Mouse (Mus musculus) cerebellum, postnatal 14 days (tissue): Measurements from ENCODE around the gene Tk1.
"Not testable (repeated sequence)": the region's sequence is repeated elsewhere in the genome, so short reads cannot be mapped to it uniquely, and the experiment has no call there.

Source experiments
- DNase-seq, 2 experiments: peaks; one replicate each; pipeline ENCODE4 v3.0.0; 2021; ENCODE audit warnings: mixed read lengths in 2 of 2

Gene Tk1

GRCm38 (mm10) chr11:117846640-117847039 is 20.7 kb upstream of the Tk1 start:
- DNase-seq: no peak

DNA sequence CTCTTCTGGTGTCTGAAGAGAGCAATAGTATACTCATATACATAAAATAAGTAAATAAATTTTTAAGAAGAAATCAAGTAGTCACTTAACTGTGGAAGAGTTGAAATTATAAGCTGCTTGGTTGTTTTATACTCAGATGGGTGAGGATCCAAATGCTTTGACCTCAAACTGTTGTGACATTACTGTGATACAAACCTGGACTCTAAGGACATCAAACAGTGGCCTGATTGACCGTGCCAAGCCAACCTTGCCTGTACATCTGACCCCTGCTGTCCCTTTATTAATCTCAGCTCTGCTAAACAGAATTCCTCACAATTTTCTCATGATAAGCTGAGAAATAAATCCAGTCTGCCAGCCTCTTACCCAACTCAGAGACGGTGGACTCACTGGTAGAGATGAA is 19.8 kb upstream of the Tk1 start:
- no peak for DNase-seq

GRCm38 (mm10) chr11:117844997-117845396 is 19.1 kb upstream of the Tk1 start:
- no peak for DNase-seq

DNA sequence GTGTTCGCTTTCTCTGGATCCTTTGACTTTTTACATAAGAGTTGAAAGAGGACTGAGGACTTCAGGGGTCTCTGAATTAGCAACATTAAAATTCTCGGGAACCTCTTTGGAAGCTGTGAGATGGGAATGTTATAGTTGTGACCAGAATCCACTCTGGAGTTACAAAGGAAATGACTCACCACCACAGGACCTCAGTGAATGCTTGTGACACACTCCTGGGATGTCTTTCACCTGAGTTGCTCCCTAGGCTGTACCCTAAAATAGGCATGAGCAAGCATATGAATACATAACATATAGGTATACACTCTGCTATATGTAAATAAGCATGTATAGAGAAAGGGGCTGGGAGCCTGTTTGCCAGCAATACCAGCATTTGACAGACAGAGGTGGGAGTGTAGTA is 17.5 kb upstream of the Tk1 start:
- no peak for DNase-seq

DNA sequence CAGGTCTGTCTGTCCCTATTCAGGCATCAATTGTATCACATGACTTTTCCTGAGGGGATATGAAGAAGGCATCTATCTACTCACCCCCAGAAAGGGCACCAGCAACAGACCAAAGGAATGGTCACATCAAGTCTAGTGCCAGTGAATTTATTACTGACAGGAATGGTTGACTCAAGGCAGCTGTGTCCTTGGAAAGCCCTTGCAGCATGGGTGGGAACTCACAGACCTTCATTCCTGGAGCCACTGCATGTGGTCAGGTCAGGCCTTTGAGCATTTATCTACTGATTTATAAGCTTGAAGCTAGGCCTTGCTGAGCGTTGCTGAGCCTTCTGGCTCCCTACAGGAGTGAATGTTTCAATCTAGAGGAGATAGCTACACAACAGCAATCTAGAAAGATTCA is 15.0 kb upstream of the Tk1 start:
- no peak for DNase-seq

DNA sequence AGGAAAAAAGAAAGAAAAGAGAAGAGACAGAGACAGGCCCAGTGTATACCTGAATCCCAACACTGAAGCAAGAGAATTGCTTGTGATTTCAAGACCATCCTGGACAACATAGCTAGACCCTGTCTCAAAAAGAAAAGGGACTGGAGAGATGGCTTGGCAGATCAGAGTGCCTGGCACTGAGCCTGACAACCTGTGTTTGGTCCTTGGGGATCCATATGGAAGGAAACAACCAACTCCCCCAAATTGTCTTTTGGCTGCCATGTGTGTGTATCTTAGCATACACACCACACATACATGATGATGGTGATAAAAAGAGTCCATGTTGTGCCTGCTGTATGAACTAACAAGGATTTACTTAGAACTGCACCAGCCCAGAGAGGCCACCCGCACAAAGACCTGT is 13.1 kb upstream of the Tk1 start:
- peak in 1 of 2 experiments; percentile 38 for DNase-seq

GRCm38 (mm10) chr11:117838572-117838971 is 12.7 kb upstream of the Tk1 start:
- no peak for DNase-seq

DNA sequence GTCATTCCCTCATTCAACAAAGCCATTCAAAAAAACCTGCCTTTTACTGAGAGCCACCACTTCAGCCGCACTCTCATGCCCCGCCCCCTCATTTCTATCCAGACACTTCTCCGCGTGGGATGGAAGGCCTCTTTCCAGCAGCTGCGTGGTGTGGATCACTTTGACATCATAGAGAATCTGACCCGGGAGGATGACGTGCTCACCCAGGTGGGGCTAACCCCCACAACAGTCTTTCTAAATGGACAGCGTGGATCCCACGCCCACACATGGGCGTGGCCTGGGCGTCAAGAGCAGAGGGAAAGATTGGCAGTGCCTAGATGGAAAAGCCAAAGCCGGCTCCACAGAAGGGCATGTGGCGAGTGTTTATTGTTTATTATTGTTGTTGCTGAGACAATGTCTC is 10.4 kb upstream of the Tk1 start:
- DNase-seq: peak in 1 of 2 experiments; percentile 29

DNA sequence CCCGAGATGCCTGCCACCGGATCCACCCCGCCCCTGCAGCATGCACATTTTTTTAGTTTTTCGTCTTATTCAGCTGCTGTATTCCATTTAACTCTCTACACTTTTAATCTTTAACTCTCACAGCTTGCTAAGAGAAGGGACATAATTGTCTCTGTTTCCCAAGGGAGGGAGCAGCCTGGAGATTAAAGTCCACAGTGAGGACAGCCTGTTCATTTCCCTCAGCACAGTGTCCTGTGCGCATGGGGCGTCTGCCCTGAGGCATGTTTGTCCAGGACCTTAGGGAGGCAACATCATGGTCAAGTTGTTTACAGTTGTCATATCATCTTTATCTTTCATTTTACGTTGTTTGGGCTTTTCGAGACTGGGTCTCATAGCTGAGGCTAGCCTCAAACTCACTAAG is 8.2 kb upstream of the Tk1 start:
- no peak for DNase-seq

DNA sequence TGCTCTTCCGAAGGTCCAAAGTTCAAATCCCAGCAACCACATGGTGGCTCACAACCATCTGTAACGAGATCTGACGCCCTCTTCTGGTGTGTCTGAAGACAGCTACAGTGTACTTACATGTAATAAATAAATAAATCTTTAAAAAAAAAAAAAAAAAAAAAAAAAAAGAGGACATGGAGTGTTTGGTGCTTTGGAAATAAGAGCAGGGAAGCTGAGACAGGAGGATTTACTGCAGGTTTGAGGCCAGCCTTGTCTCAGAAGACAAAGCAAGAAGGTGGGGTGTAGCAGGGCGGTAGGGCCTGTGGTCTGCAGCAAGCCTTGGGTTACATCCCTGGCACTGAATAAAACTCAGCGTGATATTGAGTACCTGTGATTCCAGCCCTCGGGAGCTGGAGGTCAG is 7.6 kb upstream of the Tk1 start:
- not testable (repeated sequence) for DNase-seq

DNA sequence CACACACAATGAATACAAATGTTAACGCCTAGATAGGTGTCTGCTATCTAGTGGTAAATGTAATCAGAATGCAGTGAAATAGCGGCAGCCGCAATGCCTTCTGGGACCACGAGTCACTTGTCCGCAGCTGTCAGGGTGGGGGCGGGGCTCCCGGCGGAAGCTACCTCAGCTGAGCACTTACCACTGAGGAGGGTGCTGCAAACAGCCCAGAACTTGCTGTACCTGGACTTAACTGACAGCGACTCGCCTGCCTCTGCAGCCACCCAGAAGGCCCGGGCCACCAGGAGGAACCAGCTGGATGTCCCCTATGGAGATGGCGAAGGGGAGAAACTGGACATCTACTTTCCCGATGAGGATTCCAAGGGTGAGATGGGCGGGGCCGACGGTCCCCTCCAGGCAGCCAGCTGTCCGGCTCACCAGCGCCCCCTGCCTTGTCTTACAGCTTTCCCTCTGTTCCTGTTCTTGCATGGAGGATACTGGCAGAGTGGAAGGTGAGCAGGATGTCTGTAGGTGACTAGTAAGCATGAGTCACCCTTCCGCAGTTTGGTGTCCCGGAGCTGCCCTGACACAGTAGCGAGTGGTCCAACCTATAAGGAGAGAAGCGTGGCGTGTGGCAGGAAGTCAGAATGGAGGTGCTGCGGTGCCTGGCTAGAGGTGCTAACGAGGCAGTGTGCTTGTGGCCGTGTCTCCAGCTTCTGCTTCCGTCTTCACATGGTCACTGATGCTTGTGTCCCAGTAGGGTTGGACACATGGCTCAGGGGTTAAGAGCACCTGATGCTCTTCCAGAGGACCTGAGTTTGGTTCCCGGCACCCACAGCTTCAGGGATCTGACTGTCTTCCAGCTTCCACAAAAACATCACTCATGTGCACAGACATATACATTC is 6.4 kb upstream of the Tk1 start:
- DNase-seq: peak; percentile 47 to 74

- DNase-seq: no peak
Measured at GRCm38 (mm10) chr11:117830401-117830800, 4.5 kb upstream of the Tk1 start.

- DNase-seq: no peak
Measured at GRCm38 (mm10) chr11:117829671-117830215, 3.9 kb upstream of the Tk1 start.

GRCm38 (mm10) chr11:117828888-117829604 is 3.2 kb upstream of the Tk1 start:
- DNase-seq: peak; percentile 43 to 44

DNA sequence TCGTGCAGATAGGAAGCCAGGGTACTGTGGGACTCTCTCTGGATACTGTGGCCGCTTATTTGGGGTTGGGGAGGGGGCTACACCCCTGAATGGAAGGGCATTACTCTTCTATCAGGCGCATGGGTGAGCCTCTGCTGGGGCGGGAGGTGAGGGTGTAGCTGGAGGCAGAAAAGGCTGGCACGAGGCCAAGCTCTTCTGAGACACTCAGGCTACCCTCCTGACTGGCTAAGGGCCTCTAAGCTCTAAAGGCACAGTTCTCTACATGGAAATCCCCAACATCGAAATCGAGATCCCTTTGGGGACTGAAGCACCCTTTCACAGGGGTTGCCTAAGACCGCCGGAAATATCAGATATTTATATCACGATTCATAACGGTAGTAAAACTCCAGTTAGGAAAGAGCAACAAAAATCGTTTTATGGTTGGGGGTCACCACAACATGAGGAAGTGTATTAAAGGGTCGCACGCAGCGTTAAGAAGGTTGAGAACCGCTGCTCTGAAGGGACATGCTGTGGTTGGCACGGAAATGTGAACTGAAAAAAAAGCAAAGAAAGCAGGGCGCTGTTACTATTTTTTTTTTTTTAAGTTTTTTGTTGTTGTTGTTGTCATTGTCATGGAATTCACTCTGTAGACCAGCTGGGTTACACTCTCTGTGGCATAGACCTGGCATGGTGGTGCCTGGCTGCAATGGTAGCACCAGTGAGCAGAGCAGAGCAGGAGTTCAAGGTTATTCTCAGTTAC is 2.4 kb upstream of the Tk1 start:
- peak in 1 of 2 experiments; percentile 49 for DNase-seq

GRCm38 (mm10) chr11:117827386-117827785 is 1.5 kb upstream of the Tk1 start:
- DNase-seq: no peak

GRCm38 (mm10) chr11:117826916-117827315 is 1.0 kb upstream of the Tk1 start:
- no peak for DNase-seq

DNA sequence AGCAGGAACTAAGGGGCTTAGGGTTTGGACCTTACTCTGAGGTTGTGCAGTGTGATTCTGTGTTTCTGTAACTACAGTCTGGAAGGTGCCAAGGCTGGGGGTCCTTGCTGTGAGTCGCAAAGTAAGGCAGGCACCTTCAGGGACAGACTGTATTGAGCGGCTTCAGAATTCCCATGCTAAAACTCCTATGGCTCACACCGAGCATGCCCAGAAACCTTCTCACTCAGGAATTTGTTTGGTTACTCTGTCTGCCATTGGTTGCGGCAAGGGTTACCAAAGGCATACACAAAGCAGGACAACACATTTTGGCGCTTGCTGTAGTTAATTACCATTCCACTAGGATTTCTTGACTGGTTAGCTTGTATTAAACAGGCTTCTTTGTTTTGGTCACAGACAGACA is 272 bp upstream of the Tk1 start:
- DNase-seq: no peak

DNA sequence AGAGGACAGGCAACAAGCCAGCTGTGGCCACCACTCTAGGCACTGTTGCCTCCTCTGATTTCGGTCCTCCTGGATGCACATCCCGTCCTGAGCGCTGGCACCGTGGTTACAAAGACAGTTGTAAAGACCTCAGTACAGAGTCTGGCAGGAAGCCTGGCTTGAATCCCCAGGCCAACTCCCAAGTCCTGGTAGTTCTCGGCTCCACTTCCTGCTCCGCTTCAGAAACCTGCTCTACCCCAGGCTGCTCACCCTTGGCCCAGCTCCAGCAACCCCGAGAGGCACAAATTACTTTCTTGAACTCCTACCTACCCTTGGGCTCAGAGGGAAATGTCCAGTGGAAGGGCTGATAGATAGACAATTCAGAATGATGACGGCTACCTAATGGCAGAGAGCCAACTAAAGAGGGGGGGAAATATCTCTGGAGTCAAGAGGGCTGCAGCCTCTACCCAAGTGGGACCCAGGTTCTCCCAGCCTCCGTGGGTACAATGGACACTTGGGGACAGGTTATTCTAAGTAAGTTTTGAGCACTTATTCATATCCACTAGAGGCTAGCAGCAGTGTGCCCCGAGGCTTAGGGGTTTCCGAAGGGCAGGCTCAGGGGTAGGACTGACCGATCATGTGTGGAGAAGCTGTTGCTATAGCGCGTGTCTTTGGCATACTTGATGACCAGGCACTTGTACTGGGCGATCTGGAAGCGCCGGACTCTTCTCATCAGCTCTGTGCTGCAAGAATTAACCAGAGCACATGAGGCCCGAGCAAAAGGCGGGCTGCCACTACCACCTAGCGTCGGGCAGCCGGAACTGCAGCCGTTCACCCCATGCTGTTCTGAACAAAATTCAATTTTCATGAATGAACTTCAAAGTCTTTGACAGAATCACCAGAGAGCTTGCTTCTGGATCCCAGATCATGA is 1.6 kb downstream of the Tk1 start:
- DNase-seq: peak; percentile 86

GRCm38 (mm10) chr11:117823411-117823810 is 2.5 kb downstream of the Tk1 start:
- DNase-seq: no peak

GRCm38 (mm10) chr11:117822728-117823241 is 3.1 kb downstream of the Tk1 start:
- no peak for DNase-seq

GRCm38 (mm10) chr11:117821868-117822267 is 4.0 kb downstream of the Tk1 start:
- DNase-seq: no peak
